Mouse (Mus musculus) C2C12 (cell line): ENCODE data around the gene Pank1. TPM values are rescaled to one million over a fixed set of nuclear protein-coding genes. Genes with fewer than 3 reads are reported as not detected.

Source experiments
- H3K27me3 ChIP-seq: one replicate; pipeline ENCODE4 v1.6.1; 2011; ENCODE audit not compliant: control insufficient read depth, insufficient read depth, insufficient read length
- H3K36me3 ChIP-seq: one replicate; pipeline ENCODE4 v1.6.1; 2011; ENCODE audit not compliant: control insufficient read depth, insufficient read depth
- H3K4me3 ChIP-seq: one replicate; pipeline ENCODE4 v1.5.1; 2011; ENCODE audit warnings: mild to moderate bottlenecking, control low read depth; ENCODE audit not compliant: poor library complexity, insufficient read depth, severe bottlenecking
- H3K79me2 ChIP-seq: one replicate; pipeline ENCODE4 v1.6.1; 2011; ENCODE audit not compliant: control insufficient read depth, insufficient read depth
- H3K79me3 ChIP-seq: one replicate; pipeline ENCODE4 v1.6.1; 2011; ENCODE audit warnings: low read depth, control low read depth
- H3ac ChIP-seq: one replicate; pipeline ENCODE3; 2011; ENCODE audit warnings: low read depth; ENCODE audit not compliant: control insufficient read depth, insufficient read length
- CEBPB ChIP-seq: IDR thresholded peaks from one replicate; pipeline ENCODE4 v1.6.1; 2011; ENCODE audit warnings: low read depth, mild to moderate bottlenecking, control low read depth, moderate library complexity
- CTCF ChIP-seq: IDR thresholded peaks from one replicate; pipeline ENCODE4 v1.5.1; 2011; ENCODE audit not compliant: control insufficient read depth, insufficient read depth, insufficient read length
- FOSL1 ChIP-seq: IDR thresholded peaks from one replicate; pipeline ENCODE4 v1.8.0; 2011; ENCODE audit warnings: mild to moderate bottlenecking, low read length; ENCODE audit not compliant: poor library complexity, insufficient read depth, severe bottlenecking
- MAX ChIP-seq: IDR thresholded peaks from one replicate; pipeline ENCODE4 v1.6.1; 2011; ENCODE audit warnings: mild to moderate bottlenecking, control low read depth
- MYOD1 ChIP-seq: IDR thresholded peaks from one replicate; pipeline ENCODE4 v1.6.1; 2011; ENCODE audit warnings: low read depth; ENCODE audit not compliant: control insufficient read depth, insufficient read length
- MYOG ChIP-seq: IDR thresholded peaks from one replicate; pipeline ENCODE4 v1.6.1; 2011; ENCODE audit not compliant: control insufficient read depth, insufficient read length; ENCODE audit errors: extremely low read depth
- USF1 ChIP-seq: IDR thresholded peaks from one replicate; pipeline ENCODE4 v1.6.1; 2011; ENCODE audit warnings: low read depth, mild to moderate bottlenecking, control low read depth, moderate library complexity
- polyA plus RNA-seq: library from polyadenylated mRNA; unstranded; fragments of >200 nt; fragmentation: generic; extraction: Trizol; gene quantifications from one replicate; pipeline ENCODE4 v1.2.1, GENCODE M21; 2012; ENCODE audit warnings: missing spikeins

Pank1 gene
- polyA plus RNA-seq, 1 experiment, result 5.1 TPM

- Histone ChIP-seq H3K36me3 (no peaks in the 10 kb centered on the region), H3K79me2 (peaks cover 10% of the 10 kb centered on the region), H3K79me3 (no peaks in the 10 kb centered on the region), H3ac (no peak overlapping the region), H3K27me3 (no peaks in the 10 kb centered on the region), H3K4me3 (no peak overlapping the region)
- TF ChIP-seq MYOG, result no peak
- TF ChIP-seq CEBPB, result no peak
- no peak for TF ChIP-seq FOSL1
- no peak for TF ChIP-seq USF1
- no peak for TF ChIP-seq MYOD1
- TF ChIP-seq MAX, result no peak
- no peak for TF ChIP-seq CTCF
These were observed 4.4 kb upstream of the Pank1 start for GRCm38 (mm10) chr19:34883526-34884224.

GRCm38 (mm10) chr19:34882443-34882842 is 3.2 kb upstream of the Pank1 start:
- Histone ChIP-seq H3ac (no peak overlapping the region), H3K79me3 (peaks cover 3% of the 10 kb centered on the region), H3K4me3 (no peak overlapping the region), H3K36me3 (no peaks in the 10 kb centered on the region), H3K79me2 (peaks cover 15% of the 10 kb centered on the region), H3K27me3 (no peaks in the 10 kb centered on the region)
- TF ChIP-seq CEBPB (no peak), MAX (no peak), FOSL1 (no peak), CTCF (no peak), USF1 (no peak), MYOG (no peak), MYOD1 (no peak)

GRCm38 (mm10) chr19:34881160-34881559 is 1.9 kb upstream of the Pank1 start:
- peaks cover 28% of the 10 kb centered on the region for H3K79me2 ChIP-seq
- peaks cover 12% of the 10 kb centered on the region for H3K79me3 ChIP-seq
- H3K36me3 ChIP-seq, result no peaks in the 10 kb centered on the region
- TF ChIP-seq CEBPB, result no peak
- TF ChIP-seq CTCF, result no peak
- no peaks in the 10 kb centered on the region for H3K27me3 ChIP-seq
- H3K4me3 ChIP-seq, result no peak overlapping the region
- no peak overlapping the region for H3ac ChIP-seq

- no peaks in the 10 kb centered on the region for H3K36me3 ChIP-seq
- H3K79me2 ChIP-seq, result peaks cover 43% of the 10 kb centered on the region
- H3ac ChIP-seq, result peak overlapping the region; percentile 97
- H3K27me3 ChIP-seq, result no peaks in the 10 kb centered on the region
- TF ChIP-seq MYOG (no peak), MYOD1 (no peak), MAX (no peak), CEBPB (no peak), FOSL1 (no peak), USF1 (no peak), CTCF (no peak)
- H3K4me3 ChIP-seq, result peak overlapping the region; percentile 63
- peaks cover 20% of the 10 kb centered on the region for H3K79me3 ChIP-seq
These were observed 369 bp upstream of the Pank1 start for GRCm38 (mm10) chr19:34879624-34880023.

DNA sequence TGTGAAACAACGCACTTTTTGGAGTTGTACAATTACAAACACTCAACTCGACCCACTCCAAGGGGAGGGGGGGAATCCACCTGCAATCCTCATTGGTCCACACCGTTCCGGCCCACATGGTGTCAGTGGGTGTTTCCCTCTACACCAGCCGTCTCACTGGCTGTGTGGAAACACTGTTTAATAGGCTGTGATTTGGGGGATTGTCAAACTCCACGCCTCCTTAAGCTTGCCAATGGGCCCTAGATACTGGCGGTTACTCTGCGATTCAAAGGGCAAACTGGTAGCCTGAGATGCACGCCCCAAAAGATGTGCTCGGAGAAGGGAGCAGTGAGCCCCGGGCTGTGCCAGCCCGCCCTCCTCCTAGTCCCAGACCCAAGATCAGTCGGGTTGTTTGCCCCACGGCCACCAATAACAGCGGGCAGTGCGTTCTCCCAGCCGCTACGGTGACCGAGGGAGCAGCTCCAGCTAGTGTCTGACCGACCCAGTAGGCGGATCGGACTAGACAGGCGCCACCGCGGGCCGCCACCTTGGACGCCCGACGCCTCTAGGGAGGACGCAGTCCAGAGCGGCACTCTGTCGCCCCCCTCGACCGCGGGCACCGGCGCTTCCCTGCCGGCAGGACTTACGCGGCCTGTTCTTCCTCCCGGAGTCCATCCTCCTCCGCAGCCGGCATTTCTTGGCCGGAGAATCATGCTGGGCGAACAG is 1.2 kb downstream of the Pank1 start:
- H3K27me3 ChIP-seq, result no peaks in the 10 kb centered on the region
- peaks cover 58% of the 10 kb centered on the region for H3K79me2 ChIP-seq
- TF ChIP-seq CEBPB (no peak), FOSL1 (no peak), MYOD1 (no peak), CTCF (peak; percentile 72), MAX (peak; percentile 68), MYOG (no peak), USF1 (peak; percentile 17)
- peaks cover 24% of the 10 kb centered on the region for H3K79me3 ChIP-seq
- H3K4me3 ChIP-seq, result peak overlapping the region; percentile 63
- H3K36me3 ChIP-seq, result no peaks in the 10 kb centered on the region
- H3ac ChIP-seq, result peak overlapping the region; percentile 97

DNA sequence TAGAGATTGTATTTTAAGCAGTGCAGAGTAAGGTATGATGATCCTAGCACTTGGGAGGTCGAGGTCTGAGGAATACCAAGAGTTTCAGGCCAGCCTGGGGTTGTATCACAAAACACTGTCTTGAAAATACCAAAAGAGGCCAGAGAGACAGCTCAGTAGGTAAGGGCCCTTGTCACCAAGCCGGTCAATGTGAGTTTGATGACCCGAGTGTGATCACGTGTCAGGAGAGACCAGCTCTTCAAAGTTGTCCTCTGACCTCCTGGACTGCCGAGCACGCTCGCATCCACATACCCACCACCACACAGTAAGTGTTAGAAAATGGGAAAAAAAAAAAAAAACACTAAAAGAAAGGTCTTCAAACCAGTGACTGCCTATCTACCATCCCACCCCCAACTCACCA is 2.6 kb downstream of the Pank1 start:
- H3K4me3 ChIP-seq, result no peak overlapping the region
- H3K36me3 ChIP-seq, result no peaks in the 10 kb centered on the region
- no peak for TF ChIP-seq CEBPB
- no peak for TF ChIP-seq CTCF
- TF ChIP-seq MYOD1, result no peak
- no peak for TF ChIP-seq USF1
- TF ChIP-seq MAX, result no peak
- no peak for TF ChIP-seq FOSL1
- no peak for TF ChIP-seq MYOG
- no peak overlapping the region for H3ac ChIP-seq
- H3K27me3 ChIP-seq, result no peaks in the 10 kb centered on the region
- H3K79me3 ChIP-seq, result peaks cover 31% of the 10 kb centered on the region
- H3K79me2 ChIP-seq, result peaks cover 72% of the 10 kb centered on the region
